Mouse (Mus musculus) forebrain, embryonic 13.5 days (tissue): ENCODE data around the gene Lsm4. TPM values are rescaled to one million over a fixed set of nuclear protein-coding genes. Genes with fewer than 3 reads are reported as not detected.

Experiments
- ATAC-seq: fragments of 200-750 bp; cut with Nextera tagmentation; 2 replicates; pipeline ENCODE4 v1.8.0; 2017
- H3K27ac ChIP-seq: fragments of 300-500 bp; sonication (generic); 2 replicates; pipeline ENCODE4 v1.5.1; 2015; ENCODE audit warnings: inconsistent platforms, mild to moderate bottlenecking, moderate library complexity
- H3K27me3 ChIP-seq: fragments of 300-500 bp; sonication (generic); 2 replicates; pipeline ENCODE4 v1.6.1; 2015; ENCODE audit warnings: mild to moderate bottlenecking, inconsistent platforms
- H3K36me3 ChIP-seq: fragments of 300-500 bp; sonication (generic); 2 replicates; pipeline ENCODE4 v1.6.1; 2015; ENCODE audit warnings: mild to moderate bottlenecking, inconsistent platforms; ENCODE audit not compliant: poor library complexity, severe bottlenecking
- H3K4me1 ChIP-seq: fragments of 300-500 bp; sonication (generic); 2 replicates; pipeline ENCODE4 v1.6.1; 2015; ENCODE audit warnings: inconsistent platforms
- H3K4me2 ChIP-seq: fragments of 300-500 bp; sonication (generic); 2 replicates; pipeline ENCODE4 v1.6.1; 2015; ENCODE audit warnings: inconsistent platforms, mild to moderate bottlenecking, moderate library complexity
- H3K4me3 ChIP-seq: fragments of 300-500 bp; sonication (generic); 2 replicates; pipeline ENCODE4 v1.5.1; 2015; ENCODE audit warnings: mild to moderate bottlenecking, inconsistent platforms
- H3K9ac ChIP-seq: fragments of 300-500 bp; sonication (generic); 2 replicates; pipeline ENCODE4 v1.6.1; 2015; ENCODE audit warnings: mild to moderate bottlenecking, inconsistent platforms
- H3K9me3 ChIP-seq: fragments of 300-500 bp; sonication (generic); replicated peaks from 2 replicates; pipeline ENCODE4 v1.6.1; 2016; ENCODE audit warnings: inconsistent platforms
- WGBS: fragments of 180-500 bp; shearing (Covaris S2); methylation state at CpG from one replicate; pipeline ENCODE4 v1.1.7; 2015; 5-methylcytosine and 5-hydroxymethylcytosine counted together
- polyA plus RNA-seq: library from polyadenylated mRNA; unstranded; fragments of >200 nt; fragmentation: Nextera tagmentation; extraction: Ambion mirVana; gene quantifications from 2 replicates; pipeline ENCODE4 v1.2.1, GENCODE M21; 2015

Gene Lsm4
- polyA plus RNA-seq, 1 experiment from 2014 or later = 238 TPM

DNA sequence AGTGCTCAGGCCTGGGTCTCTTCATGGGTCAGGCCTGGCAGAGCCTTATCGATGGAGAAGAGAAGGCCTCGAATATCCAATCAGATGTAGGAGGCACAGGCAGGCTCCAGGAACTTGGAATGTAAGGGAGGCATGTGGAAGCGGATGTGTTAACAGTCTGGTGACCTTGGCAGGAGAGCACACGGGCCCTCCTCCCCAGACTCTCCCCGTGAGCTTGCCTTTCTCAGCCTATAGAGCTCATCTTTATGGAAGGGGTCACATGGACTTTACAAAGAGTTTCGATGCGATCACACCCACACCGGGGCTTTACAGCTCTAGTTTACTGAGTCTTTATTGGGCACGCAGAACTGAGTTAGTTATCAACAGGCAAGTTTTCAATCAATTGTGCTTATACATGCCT, 34.3 kb upstream of the Lsm4 start:
- Histone ChIP-seq H3K9ac (no peak overlapping the region), H3K9me3 (no peaks in the 10 kb centered on the region), H3K4me3 (no peak overlapping the region), H3K4me2 (no peak overlapping the region), H3K36me3 (no peaks in the 10 kb centered on the region), H3K4me1 (peaks cover 9% of the 10 kb centered on the region), H3K27ac (no peak overlapping the region), H3K27me3 (no peaks in the 10 kb centered on the region)
- ATAC-seq = no peak
- WGBS = 82% methylated on average over 9 of the region's 9 CpGs

DNA sequence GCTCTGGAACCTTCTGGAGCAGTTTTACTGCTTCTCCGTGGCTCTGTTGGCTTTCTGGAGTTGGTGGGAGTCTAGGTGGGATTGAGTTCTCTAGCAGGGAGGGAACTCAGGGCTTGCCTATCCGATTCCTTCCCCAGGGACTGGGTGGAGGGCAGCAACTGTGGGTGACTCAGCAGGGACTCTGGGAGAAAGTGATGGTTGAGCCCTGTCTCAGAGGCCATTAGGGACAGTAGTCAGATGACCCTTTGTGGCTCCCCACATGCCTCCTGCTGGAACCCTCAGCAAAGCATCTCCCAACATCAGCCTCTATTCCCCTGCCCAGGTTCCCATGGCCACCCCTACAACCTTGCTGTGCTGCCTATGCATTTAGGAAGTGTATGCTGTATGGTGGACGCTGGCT, 30.0 kb upstream of the Lsm4 start:
- Histone ChIP-seq H3K9me3 (no peaks in the 10 kb centered on the region), H3K4me1 (peaks cover 11% of the 10 kb centered on the region), H3K27me3 (no peaks in the 10 kb centered on the region), H3K4me3 (no peak overlapping the region), H3K4me2 (no peak overlapping the region), H3K36me3 (no peaks in the 10 kb centered on the region), H3K27ac (no peak overlapping the region), H3K9ac (no peak overlapping the region)
- WGBS = 72% methylated on average over 3 of the region's 3 CpGs
- no peak for ATAC-seq

DNA sequence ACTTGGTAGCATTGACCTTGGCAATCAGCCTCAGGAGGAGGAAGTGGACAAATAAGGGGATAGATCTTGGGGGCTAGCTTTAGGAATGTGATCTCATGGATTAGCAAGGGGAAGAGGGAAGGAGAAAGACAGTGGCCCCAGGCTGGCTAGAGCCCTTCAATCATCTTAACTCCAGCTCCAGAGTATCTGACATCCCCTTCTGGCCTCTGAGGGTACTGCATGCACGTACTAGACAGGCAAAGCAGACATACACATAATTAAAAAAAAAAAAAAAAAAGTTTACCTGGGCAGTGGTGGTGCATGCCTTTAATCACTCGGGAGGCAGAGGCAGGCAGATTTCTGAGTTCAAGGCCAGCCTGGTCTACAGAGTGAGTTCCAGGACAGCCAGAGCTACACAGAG, 29.0 kb upstream of the Lsm4 start:
- H3K4me1 ChIP-seq = peaks cover 21% of the 10 kb centered on the region
- H3K9me3 ChIP-seq = no peaks in the 10 kb centered on the region
- no peaks in the 10 kb centered on the region for H3K27me3 ChIP-seq
- H3K4me3 ChIP-seq = no peak overlapping the region
- WGBS = 86% methylated on average over 2 of the region's 2 CpGs
- no peak overlapping the region for H3K27ac ChIP-seq
- H3K4me2 ChIP-seq = no peak overlapping the region
- no peak for ATAC-seq
- peaks cover 3% of the 10 kb centered on the region; the same call in 1 of the 2 replicates for H3K36me3 ChIP-seq
- H3K9ac ChIP-seq = no peak overlapping the region

DNA sequence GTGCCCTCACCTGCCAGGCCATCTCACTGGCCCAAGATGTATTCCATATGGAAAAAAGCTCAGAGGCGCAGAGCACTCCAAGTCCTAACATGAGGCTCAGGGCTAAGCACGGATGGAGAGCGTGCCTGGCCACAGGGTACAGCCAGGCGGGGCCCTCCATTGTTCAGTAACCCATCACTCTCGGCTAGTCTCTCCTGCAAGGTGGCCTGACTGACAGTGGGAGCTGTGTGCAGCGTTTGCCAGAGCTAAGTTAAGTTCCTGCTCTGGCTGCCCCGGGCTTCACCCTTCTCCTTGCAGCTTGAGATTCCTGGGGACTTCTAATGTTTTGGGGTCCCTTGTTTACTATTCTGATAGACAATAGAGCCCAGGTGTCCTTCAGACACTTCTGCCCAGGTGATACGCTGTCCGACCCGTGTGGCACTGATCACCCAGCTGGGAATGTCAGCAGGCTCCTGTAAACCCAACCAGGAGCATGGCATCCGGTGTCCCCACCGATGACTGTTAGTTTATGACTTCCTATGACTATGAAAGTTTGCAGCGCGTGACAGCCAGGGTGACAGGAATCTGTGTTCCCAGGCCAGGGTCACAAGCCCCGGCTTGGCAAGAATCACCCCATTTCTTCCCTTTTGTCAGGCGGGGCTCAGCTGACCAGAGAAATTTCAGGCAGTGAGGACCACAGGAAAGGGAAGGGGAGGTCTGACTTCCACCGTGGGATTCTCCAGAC, 27.4 kb upstream of the Lsm4 start:
- 67% methylated on average over 17 of the region's 17 CpGs for WGBS
- no peak overlapping the region for H3K4me3 ChIP-seq
- no peaks in the 10 kb centered on the region for H3K27me3 ChIP-seq
- no peak for ATAC-seq
- no peaks in the 10 kb centered on the region for H3K9me3 ChIP-seq
- no peak overlapping the region for H3K9ac ChIP-seq
- peaks cover 35% of the 10 kb centered on the region for H3K4me1 ChIP-seq
- peaks cover 18% of the 10 kb centered on the region for H3K36me3 ChIP-seq
- no peak overlapping the region for H3K27ac ChIP-seq
- H3K4me2 ChIP-seq = no peak overlapping the region

DNA sequence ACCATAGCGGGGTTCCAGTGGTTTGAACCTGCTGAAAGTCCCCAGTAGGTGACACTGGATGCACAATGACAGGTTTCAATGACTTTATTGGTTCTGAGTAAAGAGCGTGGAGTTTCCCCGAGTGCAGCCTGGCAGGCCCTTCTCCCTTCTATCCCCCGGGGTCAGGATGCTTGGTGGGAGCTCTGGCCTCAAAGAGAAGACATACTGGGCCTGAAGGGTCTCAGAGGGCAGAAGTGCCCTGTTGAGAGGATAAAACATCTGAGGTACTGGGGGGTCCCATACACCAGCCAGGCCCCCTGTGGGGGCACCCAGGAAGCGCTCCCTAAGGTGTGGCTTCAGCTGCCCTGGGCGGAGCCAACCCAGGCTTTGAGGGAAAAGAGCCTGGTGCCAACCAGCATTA, 26.7 kb upstream of the Lsm4 start:
- Histone ChIP-seq H3K9me3 (no peaks in the 10 kb centered on the region), H3K4me1 (peaks cover 35% of the 10 kb centered on the region), H3K9ac (no peak overlapping the region), H3K27me3 (no peaks in the 10 kb centered on the region), H3K36me3 (peaks cover 25% of the 10 kb centered on the region), H3K4me3 (no peak overlapping the region), H3K27ac (no peak overlapping the region), H3K4me2 (no peak overlapping the region)
- ATAC-seq = no peak
- 76% methylated on average over 6 of the region's 6 CpGs for WGBS

DNA sequence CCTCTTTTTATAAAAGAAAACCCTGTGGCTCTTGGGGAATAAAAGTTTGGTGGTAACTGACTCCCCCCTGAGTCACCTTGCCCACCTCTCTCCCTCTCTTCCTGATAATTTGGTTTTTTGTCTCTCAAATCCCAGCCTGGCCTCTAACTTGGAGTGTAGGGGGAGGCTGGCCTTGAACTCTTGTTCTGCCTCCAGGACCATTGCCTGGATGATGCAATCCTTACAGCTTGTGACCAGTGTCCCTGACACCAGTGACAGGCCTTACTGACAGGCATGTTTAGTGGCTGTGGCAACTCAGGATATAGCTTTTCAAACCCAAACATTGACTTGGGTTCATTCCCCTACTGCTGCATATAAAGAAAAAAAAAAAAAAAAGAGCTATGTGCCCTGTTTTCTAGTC, 26.3 kb upstream of the Lsm4 start:
- no peak overlapping the region for H3K9ac ChIP-seq
- ATAC-seq = no peak
- H3K4me2 ChIP-seq = no peak overlapping the region
- no peak overlapping the region for H3K4me3 ChIP-seq
- H3K36me3 ChIP-seq = peaks cover 28% of the 10 kb centered on the region
- H3K27ac ChIP-seq = no peak overlapping the region
- H3K9me3 ChIP-seq = no peaks in the 10 kb centered on the region
- peaks cover 35% of the 10 kb centered on the region for H3K4me1 ChIP-seq
- no peaks in the 10 kb centered on the region for H3K27me3 ChIP-seq

DNA sequence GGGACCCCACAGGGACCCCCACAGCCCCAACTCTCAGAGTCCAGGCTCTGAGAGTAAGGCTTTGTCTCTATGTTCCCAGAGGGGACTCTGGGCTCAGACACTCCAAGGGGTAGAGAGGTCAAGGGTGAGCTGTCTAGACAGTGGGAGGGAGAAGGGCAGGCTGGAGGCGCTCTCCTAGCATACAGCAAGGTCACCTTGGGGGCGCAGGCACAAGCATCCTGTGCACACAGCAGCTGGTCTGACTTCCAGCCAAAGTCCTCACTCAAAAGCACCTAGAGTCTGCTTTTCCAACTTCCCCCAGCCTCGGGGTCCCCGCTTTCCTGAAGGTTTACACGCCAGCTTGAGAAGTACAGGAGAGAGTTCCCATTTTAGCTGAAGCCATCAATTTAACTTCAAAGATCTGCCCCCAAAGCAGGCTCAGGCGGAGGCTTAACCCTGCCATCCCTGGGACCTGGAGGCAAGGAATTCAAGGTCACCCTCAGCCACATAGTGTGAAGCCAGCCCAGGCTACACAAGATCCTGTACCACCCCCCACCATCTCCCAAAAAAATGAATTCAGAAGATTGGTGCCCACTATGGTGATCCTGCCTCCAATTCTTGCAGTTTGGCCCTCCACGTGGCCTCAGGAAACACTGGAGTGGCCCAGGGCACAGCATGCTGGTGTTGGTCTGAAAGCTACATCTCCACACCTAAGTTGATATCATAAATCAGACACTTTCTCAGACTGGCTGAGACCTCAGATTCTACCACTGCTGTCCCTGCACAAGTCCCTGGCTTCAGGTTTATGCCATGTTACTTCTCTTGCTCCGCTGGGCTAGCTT, 25.5 kb upstream of the Lsm4 start:
- H3K36me3 ChIP-seq = peaks cover 36% of the 10 kb centered on the region
- no peaks in the 10 kb centered on the region for H3K9me3 ChIP-seq
- H3K4me3 ChIP-seq = no peak overlapping the region
- peaks cover 35% of the 10 kb centered on the region for H3K4me1 ChIP-seq
- no peak overlapping the region; the same call in 1 of the 2 replicates for H3K9ac ChIP-seq
- H3K27me3 ChIP-seq = no peaks in the 10 kb centered on the region
- WGBS = 71% methylated on average over 8 of the region's 8 CpGs
- H3K27ac ChIP-seq = no peak overlapping the region
- ATAC-seq = no peak
- H3K4me2 ChIP-seq = no peak overlapping the region

DNA sequence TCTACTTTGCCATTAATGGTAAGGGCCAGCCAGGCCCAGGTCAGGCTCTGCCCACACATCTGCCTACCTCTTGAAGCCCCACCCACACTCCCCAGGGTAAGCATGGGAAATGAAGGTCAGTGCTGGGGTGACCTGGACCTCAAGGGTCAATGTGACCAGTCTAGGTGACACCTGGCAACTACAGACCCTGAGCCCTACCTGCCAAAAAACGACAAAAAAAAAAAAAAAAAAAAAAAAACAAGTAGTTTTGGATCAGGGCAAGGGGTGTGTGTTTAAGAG, 24.9 kb upstream of the Lsm4 start:
- no peak overlapping the region for H3K9ac ChIP-seq
- no peak overlapping the region for H3K4me2 ChIP-seq
- peaks cover 38% of the 10 kb centered on the region for H3K36me3 ChIP-seq
- no peak overlapping the region for H3K4me3 ChIP-seq
- ATAC-seq = no peak
- no peaks in the 10 kb centered on the region for H3K27me3 ChIP-seq
- no peaks in the 10 kb centered on the region for H3K9me3 ChIP-seq
- 33% methylated on average over 1 of the region's 1 CpGs for WGBS
- peaks cover 35% of the 10 kb centered on the region for H3K4me1 ChIP-seq
- no peak overlapping the region for H3K27ac ChIP-seq

DNA sequence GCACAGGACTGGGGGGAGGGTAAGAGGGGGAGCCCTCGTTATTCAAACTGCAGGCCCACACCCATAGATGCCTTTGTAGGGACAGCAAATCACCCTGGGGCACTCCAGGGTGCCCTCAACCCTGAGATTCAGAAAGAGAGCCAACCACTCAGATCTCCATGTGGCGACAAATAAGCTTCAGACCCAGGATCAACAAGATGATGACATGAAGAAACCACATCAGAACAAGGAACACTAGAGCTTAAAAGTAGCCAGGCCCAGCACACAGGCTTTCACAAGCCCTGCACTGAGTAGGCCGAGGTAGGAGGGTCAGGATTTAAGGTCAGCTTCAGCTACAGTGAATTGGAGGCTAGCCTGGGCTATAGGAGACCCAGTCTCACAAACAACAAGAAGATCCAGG, 24.1 kb upstream of the Lsm4 start:
- 53% methylated on average over 3 of the region's 3 CpGs for WGBS
- Histone ChIP-seq H3K4me1 (peaks cover 35% of the 10 kb centered on the region), H3K36me3 (peaks cover 41% of the 10 kb centered on the region), H3K4me3 (no peak overlapping the region), H3K4me2 (no peak overlapping the region), H3K9ac (no peak overlapping the region), H3K27ac (peak overlapping the region; percentile 68), H3K27me3 (no peaks in the 10 kb centered on the region), H3K9me3 (no peaks in the 10 kb centered on the region)
- ATAC-seq = 0 out of 2 replicates have a peak, but pooled peaks have one; percentile 11

DNA sequence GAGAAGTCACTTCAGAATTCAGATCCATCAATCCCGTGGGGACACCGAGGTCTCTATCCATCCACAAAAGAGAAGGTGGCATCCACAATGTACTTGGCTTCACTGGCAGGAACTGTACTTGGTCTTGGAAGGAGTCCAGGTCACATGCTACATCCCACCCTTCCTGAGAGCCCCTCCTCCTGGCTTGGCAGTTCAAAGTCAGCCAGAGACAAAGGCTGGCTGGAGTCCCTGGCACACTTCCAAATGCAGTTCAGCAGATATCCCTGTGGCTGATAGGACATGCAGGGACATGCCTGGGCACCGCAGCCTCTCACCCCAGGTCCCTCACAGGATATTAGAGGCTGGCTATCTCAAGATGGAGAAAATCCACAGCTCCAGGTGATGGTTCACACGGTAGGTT, 23.7 kb upstream of the Lsm4 start:
- peaks cover 41% of the 10 kb centered on the region for H3K36me3 ChIP-seq
- H3K4me3 ChIP-seq = no peak overlapping the region
- peak overlapping the region; percentile 68 for H3K27ac ChIP-seq
- WGBS = 51% methylated on average over 4 of the region's 4 CpGs
- no peaks in the 10 kb centered on the region for H3K27me3 ChIP-seq
- H3K4me2 ChIP-seq = no peak overlapping the region
- peaks cover 35% of the 10 kb centered on the region for H3K4me1 ChIP-seq
- ATAC-seq = peak; percentile 60
- H3K9me3 ChIP-seq = no peaks in the 10 kb centered on the region
- no peak overlapping the region for H3K9ac ChIP-seq

DNA sequence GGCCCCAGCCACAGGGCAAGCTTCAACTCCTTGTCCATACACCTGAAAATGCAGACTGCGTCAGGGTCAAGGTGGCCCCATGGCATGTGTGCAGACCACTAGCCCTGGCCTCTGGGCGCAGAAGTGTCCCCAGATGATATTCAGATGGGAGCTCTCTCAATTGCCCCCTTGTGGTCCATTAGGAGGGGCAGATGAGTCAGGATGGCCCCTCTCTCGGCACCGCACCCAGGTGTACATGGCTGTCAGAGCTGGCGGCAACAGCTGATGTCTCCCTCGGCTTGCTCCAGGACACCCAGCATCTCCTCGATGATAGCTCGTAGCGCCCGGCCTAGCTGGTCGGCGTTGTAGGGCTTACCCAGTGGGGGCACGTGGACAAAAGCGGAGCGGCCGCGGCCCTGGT, 22.7 kb upstream of the Lsm4 start:
- Histone ChIP-seq H3K36me3 (peaks cover 50% of the 10 kb centered on the region), H3K4me2 (no peak overlapping the region), H3K9ac (no peak overlapping the region), H3K4me3 (no peak overlapping the region), H3K27me3 (no peaks in the 10 kb centered on the region), H3K27ac (no peak overlapping the region), H3K4me1 (peaks cover 40% of the 10 kb centered on the region), H3K9me3 (no peaks in the 10 kb centered on the region)
- no peak for ATAC-seq
- 94% methylated on average over 17 of the region's 17 CpGs for WGBS

DNA sequence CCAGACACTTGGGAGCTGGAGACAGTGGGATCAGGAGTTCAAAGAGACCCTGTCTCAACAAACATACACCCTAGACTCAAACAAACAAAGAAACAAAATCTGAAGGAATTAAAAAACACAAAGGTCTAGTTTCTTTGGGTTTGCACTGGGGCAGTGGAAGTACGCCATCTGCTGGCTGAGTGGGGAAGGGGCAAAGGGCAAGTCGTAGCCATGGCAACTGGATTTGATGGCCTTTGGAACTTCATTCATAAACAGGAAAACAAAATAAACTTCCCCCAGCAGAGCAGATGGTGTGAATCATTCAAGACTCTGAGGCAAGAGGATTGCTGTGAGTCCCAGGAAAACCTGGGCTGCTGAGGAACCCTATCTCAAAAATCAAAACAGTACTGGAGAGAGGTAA, 19.8 kb upstream of the Lsm4 start:
- Histone ChIP-seq H3K9me3 (no peaks in the 10 kb centered on the region), H3K9ac (no peak overlapping the region), H3K4me3 (no peak overlapping the region), H3K4me1 (peaks cover 56% of the 10 kb centered on the region), H3K27ac (no peak overlapping the region), H3K27me3 (no peaks in the 10 kb centered on the region), H3K36me3 (peaks cover 54% of the 10 kb centered on the region), H3K4me2 (no peak overlapping the region)
- no peak for ATAC-seq
- WGBS = 75% methylated on average over 2 of the region's 2 CpGs

DNA sequence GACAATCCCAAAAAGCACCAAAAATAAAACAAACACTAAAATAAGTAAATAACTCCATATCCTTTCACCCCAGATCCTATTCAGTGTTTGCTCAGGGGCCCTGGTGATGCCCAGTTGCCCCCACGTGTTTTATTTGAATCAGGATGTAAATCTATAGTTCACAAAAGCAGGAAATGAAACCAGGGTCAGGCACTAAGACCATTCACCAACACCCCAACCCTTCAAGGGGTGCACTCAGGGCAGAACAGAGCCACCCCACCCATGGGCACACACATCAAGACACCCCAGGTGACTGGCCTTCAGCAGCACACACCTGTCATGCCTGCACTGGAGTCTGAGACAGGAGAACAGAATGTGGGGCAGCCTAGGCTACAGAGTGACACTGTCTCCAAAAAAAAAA, 18.9 kb upstream of the Lsm4 start:
- no peaks in the 10 kb centered on the region for H3K9me3 ChIP-seq
- no peak for ATAC-seq
- H3K27me3 ChIP-seq = no peaks in the 10 kb centered on the region
- no peak overlapping the region for H3K4me3 ChIP-seq
- H3K4me2 ChIP-seq = no peak overlapping the region
- H3K27ac ChIP-seq = no peak overlapping the region
- peaks cover 56% of the 10 kb centered on the region for H3K4me1 ChIP-seq
- 84% methylated on average over 1 of the region's 1 CpGs for WGBS
- H3K36me3 ChIP-seq = peaks cover 50% of the 10 kb centered on the region
- no peak overlapping the region for H3K9ac ChIP-seq
